1 mouse cellular context compared by ENCODE assay signal in the genomic region with DNA sequence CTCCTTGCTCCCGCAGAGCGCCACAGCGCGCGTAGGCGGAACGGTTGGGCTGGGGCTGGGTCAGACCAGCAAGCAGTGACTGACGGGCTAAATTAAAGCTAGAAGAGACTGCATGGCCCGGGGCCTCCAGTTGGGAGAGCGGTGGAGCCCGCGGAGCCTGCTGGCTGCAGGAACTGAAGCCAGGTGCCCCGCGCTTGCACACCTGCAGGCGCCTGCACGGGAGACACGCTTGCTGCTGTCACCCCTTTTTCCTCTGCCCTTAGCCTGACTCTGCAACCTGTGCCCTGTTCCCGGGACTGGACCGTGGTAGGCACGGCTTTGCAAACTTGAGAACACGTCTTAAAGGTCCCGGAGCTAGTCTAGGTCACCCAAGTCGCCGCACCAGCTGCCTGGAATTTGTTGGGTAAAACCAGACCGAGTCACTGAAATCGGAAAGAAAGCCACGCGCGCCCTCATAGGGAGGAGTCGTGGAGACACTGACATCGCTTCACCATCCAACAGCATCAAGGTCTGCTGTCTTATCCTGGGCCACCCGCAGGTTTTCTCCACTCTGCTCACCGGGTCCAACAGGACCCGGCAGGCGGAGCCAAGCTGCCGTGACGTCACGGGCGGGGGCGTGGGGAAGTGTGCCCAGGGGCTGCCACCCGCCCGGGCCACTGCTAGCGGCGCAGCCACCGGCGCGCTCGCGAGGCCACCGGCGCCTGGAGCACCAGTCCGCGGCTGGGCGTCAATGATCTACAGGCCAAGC.
TF ChIP-seq lines count a peak whose summit lies in the region.

Gene Sstr2 (plus strand): TSS at position 671 of the 748 bp plus-strand sequence.

TF ChIP-seq in C2C12, 6 proteins besides CTCF, POLR2A, EP300 and RAD21:
- TF ChIP-seq FOSL1 (IDR thresholded peaks at IDR 0.05; ENCODE audit: insufficient read depth, low read length, poor library complexity, severe bottlenecking) (no peak), MYOG (IDR thresholded peaks at IDR 0.05; ENCODE audit: control insufficient read depth, extremely low read depth, insufficient read length) (no peak), MYOD1 (IDR thresholded peaks at IDR 0.05; ENCODE audit: control insufficient read depth, insufficient read length, low read depth) (no peak), USF1 (IDR thresholded peaks at IDR 0.05; ENCODE audit: low read depth) (no peak), CEBPB (IDR thresholded peaks at IDR 0.05; ENCODE audit: low read depth) (no peak), MAX (IDR thresholded peaks at IDR 0.05) (no peak)
